Mouse (Mus musculus) thymus, postnatal 0 days (tissue): ENCODE data around the gene Ankrd39. TPM values are rescaled to one million over a fixed set of nuclear protein-coding genes. Genes with fewer than 3 reads are reported as not detected.

Experiments used
- DNase-seq: peaks from one replicate; pipeline ENCODE4 v3.0.0-alpha.2; 2015; ENCODE audit warnings: low spot score
- polyA plus RNA-seq: library from polyadenylated mRNA; unstranded; fragments of >200 nt; fragmentation: Nextera tagmentation; extraction: Ambion mirVana; gene quantifications from 2 replicates; pipeline ENCODE4 v1.2.1, GENCODE M21; 2015

Gene Ankrd39
- 20.0 and 22.7 TPM in 2 replicates for polyA plus RNA-seq

GRCm38 (mm10) chr1:36546888-36547471 is at the start of gene Ankrd39:
Ankrd39 (minus strand) TSS chr1:36547445.
- DNase-seq: peak; percentile 96

GRCm38 (mm10) chr1:36596114-36596513 is 48.9 kb upstream of the Ankrd39 start:
- DNase-seq: no peak

GRCm38 (mm10) chr1:36595167-36595931 is 48.1 kb upstream of the Ankrd39 start:
- peak; percentile 62 for DNase-seq

GRCm38 (mm10) chr1:36593099-36593498 is 45.9 kb upstream of the Ankrd39 start:
- no peak for DNase-seq

- peak; percentile 67 for DNase-seq
Observed at GRCm38 (mm10) chr1:36591408-36591807, 44.2 kb upstream of the Ankrd39 start.

GRCm38 (mm10) chr1:36590664-36591063 is 43.4 kb upstream of the Ankrd39 start:
- DNase-seq: peak; percentile 25

GRCm38 (mm10) chr1:36589486-36589885 is 42.2 kb upstream of the Ankrd39 start:
- no peak for DNase-seq

- no peak for DNase-seq
Observed at GRCm38 (mm10) chr1:36588476-36589450, 41.5 kb upstream of the Ankrd39 start.

- no peak for DNase-seq
Observed at GRCm38 (mm10) chr1:36587860-36588259, 40.6 kb upstream of the Ankrd39 start.

GRCm38 (mm10) chr1:36586288-36586687 is 39.0 kb upstream of the Ankrd39 start:
- no peak for DNase-seq

GRCm38 (mm10) chr1:36583408-36584116 is 36.3 kb upstream of the Ankrd39 start:
- no peak for DNase-seq

- no peak for DNase-seq
Observed at GRCm38 (mm10) chr1:36582211-36582610, 35.0 kb upstream of the Ankrd39 start.

GRCm38 (mm10) chr1:36581260-36581659 is 34.0 kb upstream of the Ankrd39 start:
- DNase-seq: no peak

GRCm38 (mm10) chr1:36580384-36581207 is 33.4 kb upstream of the Ankrd39 start:
- no peak for DNase-seq

GRCm38 (mm10) chr1:36579974-36580383 is 32.7 kb upstream of the Ankrd39 start:
- peak; percentile 76 for DNase-seq

GRCm38 (mm10) chr1:36576991-36577675 is 29.9 kb upstream of the Ankrd39 start:
- no peak for DNase-seq

GRCm38 (mm10) chr1:36575347-36575746 is 28.1 kb upstream of the Ankrd39 start:
- no peak for DNase-seq

GRCm38 (mm10) chr1:36574196-36574955 is 27.1 kb upstream of the Ankrd39 start:
- DNase-seq: no peak

- no peak for DNase-seq
Observed at GRCm38 (mm10) chr1:36573524-36573923, 26.3 kb upstream of the Ankrd39 start.
